Mouse (Mus musculus): ENCODE measurements around the gene Olfr521.

DNA sequence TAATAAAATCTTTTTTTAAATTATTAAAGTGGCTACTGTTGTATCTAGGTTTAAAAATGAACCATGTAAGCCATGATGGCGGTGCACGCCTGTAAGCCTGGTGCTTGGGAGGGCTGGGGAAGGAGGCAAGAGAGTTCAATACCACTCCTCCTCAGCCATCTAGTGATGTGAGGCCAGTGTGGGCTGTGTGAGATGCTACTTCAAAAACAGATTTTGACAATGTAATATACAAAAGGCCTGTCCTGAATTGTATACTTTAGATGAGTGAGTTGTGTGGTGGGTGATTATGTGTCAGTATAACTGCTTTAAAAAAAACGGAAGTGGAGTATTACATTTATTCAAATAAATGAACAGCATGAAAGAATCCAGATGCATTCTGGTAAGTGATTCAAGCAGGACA is 23.5 kb downstream of the Olfr521 start:
- no peak for TF ChIP-seq POLR2A (IDR thresholded peaks at IDR 0.05; ENCODE audit: insufficient read depth, low read depth, low read length)
- no peak for TF ChIP-seq CTCF (IDR thresholded peaks at IDR 0.05; ENCODE audit: insufficient read depth, low read depth, low read length)
